Mouse (Mus musculus) macrophage (primary cell): ENCODE measurements at regions not wholly inside any gene's neighbourhood (a gene's known extent, or its start where the extent isn't known, plus 50 kb on each side); places are given as distances from the start of the nearest gene placed in this dataset.

ENCODE experiments used
- H3K27ac ChIP-seq: fragments of 350-480 bp; formaldehyde crosslinking; 2 replicates; pipeline ENCODE4 v1.9.0; 2021
- H3K36me3 ChIP-seq: fragments of 350-480 bp; formaldehyde crosslinking; 2 replicates; pipeline ENCODE4 v1.9.0; 2021; ENCODE audit errors: inconsistent target
- H3K4me3 ChIP-seq: fragments of 350-480 bp; formaldehyde crosslinking; 2 replicates; pipeline ENCODE4 v1.9.0; 2021; ENCODE audit errors: inconsistent target
- H3K79me2 ChIP-seq: fragments of 350-480 bp; formaldehyde crosslinking; 2 replicates; pipeline ENCODE4 v1.9.0; 2021; ENCODE audit errors: inconsistent target
- WGBS: methylation state at CpG from one replicate; pipeline ENCODE4 v1.1.7; 2026; ENCODE audit warnings: inconsistent platforms; ENCODE audit not compliant: missing documents; 5-methylcytosine and 5-hydroxymethylcytosine counted together

DNA sequence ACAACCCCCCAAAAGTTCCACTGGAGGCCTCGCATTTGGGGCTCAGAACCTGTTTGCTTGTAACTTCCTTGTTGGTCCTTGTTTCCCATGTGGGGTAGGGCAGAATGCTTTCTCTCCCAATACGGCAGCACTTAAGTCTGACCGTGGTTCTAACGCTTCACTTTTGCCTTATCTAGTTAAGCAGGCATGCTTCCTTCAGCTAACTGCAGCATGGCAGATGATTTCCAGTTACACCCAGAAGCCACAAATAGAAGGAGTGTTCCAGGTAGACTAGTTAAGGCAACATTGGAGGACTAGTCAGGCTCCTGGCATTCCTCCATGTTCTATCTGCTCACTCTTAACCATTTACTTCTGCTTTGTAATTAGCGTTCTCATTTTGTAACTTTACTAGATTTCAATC is 144.4 kb upstream of the Atp1b1 start:
- WGBS, result 93% methylated on average over 5 of the region's 5 CpGs
- Histone ChIP-seq H3K27ac (no peak overlapping the region), H3K4me3 (no peak overlapping the region), H3K79me2 (no peaks in the 10 kb centered on the region), H3K36me3 (no peaks in the 10 kb centered on the region)

DNA sequence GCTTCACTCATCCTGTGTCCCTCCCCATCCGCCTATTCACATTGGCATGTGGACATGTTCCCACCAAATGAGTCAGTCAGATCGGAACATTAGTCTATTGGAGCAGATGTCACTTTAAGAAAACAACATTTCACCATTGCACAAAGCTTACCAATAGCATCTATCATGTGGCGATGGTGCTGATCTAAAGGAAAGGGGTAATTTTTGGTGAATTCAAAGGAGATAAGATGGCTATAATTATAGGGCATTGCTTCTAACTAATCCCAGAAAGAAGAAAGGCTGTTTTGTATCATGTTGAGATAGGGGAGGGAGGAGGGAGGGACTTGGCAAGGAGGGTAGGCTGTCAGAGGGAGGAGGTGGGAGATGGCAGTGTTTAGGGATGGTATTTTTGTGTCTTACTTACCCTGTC is 132.1 kb upstream of the Atp1b1 start:
- no peak overlapping the region for H3K4me3 ChIP-seq
- no peak overlapping the region for H3K27ac ChIP-seq
- WGBS, result 94% methylated on average over 3 of the region's 3 CpGs
- no peaks in the 10 kb centered on the region for H3K79me2 ChIP-seq
- no peaks in the 10 kb centered on the region for H3K36me3 ChIP-seq

DNA sequence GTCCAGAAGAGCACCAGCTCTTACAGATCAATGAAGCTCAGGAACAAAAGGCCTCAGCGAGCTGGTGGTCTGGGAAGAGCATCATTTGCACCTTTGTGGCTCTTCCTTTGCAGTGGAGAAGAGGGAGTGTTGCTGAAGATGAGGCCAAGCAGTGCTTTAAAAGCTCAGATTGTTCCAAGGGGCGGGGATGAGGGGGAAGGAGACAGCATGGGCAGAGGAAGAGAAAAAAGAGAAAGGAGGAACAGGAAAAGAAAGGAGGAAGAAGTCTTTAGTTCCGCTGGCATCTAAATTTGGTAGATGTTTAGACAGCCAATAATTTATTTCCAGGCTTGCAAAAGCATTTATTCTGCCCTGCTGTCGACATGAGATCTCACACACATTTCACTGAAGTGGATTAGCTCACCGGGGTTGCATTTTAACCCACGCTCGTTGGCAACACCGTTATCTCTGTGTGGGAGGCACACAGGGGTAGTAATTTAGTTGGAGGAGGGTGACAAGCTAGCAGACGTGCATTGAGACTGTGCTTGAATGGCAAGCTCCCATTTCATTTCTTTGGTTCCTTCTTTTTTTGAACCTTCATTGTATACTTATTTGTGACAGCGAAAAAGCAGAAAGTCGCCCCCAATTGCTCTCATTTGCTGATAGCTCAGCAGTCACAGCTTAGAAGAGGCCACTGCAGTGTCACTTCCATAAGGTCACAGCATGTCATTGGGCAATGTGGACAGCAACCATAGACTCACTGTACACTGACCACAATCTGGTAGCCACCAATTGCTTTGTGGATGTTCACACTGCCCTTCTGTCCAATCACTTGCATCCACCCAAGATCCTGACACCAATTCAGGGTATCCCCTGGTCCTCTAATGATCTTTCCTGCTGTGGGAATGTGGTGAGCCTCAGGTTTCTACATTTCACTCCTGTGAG is 128.2 kb upstream of the Atp1b1 start:
- 16% methylated on average over 11 of the region's 11 CpGs for WGBS
- no peak overlapping the region for H3K4me3 ChIP-seq
- H3K36me3 ChIP-seq, result no peaks in the 10 kb centered on the region
- H3K27ac ChIP-seq, result 0 out of 2 replicates have a peak overlapping the region, but pooled peaks have one; percentile 17
- H3K79me2 ChIP-seq, result no peaks in the 10 kb centered on the region

DNA sequence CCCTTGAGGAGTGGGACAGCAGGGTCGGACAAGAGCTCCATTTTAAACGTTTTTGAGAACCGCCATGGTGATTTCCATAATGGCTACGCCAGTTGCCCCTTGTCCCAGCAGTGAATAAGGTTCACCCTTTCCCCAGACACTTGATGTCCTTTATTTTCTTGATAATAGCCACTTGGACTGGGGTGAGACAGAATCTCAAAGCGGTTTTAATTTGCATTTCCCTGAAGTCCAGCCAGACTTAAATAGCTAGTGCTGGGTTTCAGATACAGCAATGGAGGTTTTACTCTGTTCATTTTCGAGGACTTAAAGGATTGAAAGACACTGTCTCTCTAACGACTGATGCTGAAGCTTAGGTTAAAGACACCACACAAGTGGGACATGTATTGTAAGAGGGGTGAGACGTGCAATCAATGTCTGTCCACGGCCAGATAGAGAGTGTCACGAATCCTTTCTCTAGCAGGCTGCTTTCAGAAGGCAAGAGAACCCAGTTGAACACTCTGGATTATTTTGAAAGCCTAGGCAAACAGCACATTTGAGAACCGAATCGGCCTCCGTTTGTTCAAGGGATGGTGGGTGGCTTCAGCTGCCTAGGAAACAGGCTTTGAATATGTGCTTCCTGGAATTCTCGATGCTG is 118.8 kb upstream of the Atp1b1 start:
- Histone ChIP-seq H3K27ac (no peak overlapping the region), H3K36me3 (no peaks in the 10 kb centered on the region), H3K79me2 (no peaks in the 10 kb centered on the region), H3K4me3 (no peak overlapping the region)
- WGBS, result 91% methylated on average over 14 of the region's 14 CpGs

DNA sequence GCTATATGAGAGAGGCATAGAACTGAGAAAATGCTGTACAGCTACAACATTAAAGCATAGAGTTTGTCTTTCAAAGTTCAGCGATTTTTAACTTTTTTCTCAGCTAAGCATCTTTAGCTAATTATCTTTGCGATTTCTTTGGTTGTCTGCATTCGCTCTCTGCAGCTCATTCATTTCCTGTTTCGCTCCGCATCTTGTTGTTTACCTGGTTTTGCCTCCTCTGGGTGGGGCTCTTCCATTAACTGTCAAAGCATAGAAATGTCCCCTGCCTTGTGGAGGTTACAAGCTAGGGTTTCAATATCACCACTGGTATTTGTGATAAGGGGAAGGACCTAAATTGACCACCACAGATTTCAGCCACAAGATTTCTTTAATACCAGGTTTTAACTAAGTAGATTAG is 115.5 kb upstream of the Atp1b1 start:
- WGBS, result 82% methylated on average over 5 of the region's 5 CpGs

DNA sequence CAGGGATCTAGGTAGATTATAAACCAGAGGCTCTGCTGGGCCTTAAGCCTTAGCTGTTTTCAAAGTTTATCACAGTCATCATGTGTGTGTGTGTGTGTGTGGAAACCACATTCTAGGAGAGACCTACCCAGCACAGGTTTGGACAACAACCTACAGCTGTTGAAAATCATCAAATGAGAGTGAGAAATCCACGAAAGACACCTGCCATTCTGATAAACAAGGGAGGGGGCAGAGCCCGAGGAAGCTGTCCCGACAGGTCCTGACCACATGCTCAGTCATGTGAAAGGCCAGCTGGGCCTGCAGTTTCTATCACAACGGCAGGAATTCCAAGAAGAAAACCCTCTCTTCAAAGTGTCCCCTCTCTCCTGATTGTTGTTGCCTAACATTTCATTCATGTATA is 114.0 kb upstream of the Atp1b1 start:
- no peak overlapping the region for H3K27ac ChIP-seq
- no peak overlapping the region for H3K4me3 ChIP-seq
- no peaks in the 10 kb centered on the region for H3K79me2 ChIP-seq
- H3K36me3 ChIP-seq, result no peaks in the 10 kb centered on the region
- WGBS, result 61% methylated on average over 4 of the region's 4 CpGs

More for the DNA sequence above, 115.5 kb upstream of the Atp1b1 start:
- Histone ChIP-seq H3K4me3 (no peak overlapping the region), H3K27ac (no peak overlapping the region), H3K79me2 (no peaks in the 10 kb centered on the region), H3K36me3 (no peaks in the 10 kb centered on the region)

DNA sequence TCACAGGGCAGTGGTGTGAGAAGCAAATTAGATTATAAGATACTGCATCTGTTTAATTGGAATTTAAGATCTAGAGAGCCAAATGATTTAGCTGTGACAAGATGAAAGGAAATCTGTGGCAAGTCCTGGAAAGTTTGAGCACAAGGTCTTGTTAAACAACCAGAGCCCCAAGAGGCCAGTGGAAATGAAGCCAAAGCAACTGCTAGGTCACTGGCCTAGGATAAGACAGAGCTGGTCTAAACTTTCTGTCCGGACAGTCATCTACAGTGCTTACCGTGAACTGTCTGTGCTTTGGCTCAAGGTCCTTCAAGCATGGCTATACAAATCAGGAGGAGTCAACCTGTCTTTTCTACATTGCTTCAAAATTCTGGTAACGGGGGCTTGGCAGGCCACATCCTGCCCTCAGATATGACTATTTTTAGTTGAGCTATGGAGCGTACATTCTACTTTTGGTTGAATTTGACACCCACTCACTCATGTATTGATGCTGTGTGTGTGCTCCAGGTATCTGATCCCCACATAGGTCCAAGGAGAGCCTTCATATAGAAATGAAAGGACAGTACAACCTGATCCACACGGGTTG is 113.4 kb upstream of the Atp1b1 start:
- 64% methylated on average over 5 of the region's 5 CpGs for WGBS

DNA sequence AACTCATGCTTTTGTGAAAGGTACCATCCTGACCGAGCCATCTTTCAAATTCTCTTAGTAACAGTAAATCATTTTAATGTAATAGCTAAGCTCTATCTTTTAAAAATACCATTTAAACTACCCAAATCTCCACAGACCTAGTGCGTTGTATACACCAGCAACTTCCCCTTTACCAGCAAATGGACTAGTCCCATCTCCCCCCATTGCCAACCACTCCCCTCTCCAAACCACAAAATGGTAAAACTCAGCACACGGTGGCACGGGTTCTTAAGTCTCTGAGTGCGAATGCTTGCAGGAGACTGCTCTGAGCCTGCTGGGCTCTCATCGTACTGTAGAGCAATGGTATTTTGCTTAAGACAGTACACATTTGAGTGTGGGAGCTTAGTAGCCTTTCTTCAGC is 106.7 kb upstream of the Atp1b1 start:
- Histone ChIP-seq H3K27ac (no peak overlapping the region), H3K36me3 (no peaks in the 10 kb centered on the region), H3K79me2 (no peaks in the 10 kb centered on the region), H3K4me3 (no peak overlapping the region)
- 28% methylated on average over 6 of the region's 6 CpGs for WGBS

More for the DNA sequence above, 113.4 kb upstream of the Atp1b1 start:
- no peaks in the 10 kb centered on the region for H3K36me3 ChIP-seq
- H3K27ac ChIP-seq, result no peak overlapping the region
- no peaks in the 10 kb centered on the region for H3K79me2 ChIP-seq
- no peak overlapping the region for H3K4me3 ChIP-seq

DNA sequence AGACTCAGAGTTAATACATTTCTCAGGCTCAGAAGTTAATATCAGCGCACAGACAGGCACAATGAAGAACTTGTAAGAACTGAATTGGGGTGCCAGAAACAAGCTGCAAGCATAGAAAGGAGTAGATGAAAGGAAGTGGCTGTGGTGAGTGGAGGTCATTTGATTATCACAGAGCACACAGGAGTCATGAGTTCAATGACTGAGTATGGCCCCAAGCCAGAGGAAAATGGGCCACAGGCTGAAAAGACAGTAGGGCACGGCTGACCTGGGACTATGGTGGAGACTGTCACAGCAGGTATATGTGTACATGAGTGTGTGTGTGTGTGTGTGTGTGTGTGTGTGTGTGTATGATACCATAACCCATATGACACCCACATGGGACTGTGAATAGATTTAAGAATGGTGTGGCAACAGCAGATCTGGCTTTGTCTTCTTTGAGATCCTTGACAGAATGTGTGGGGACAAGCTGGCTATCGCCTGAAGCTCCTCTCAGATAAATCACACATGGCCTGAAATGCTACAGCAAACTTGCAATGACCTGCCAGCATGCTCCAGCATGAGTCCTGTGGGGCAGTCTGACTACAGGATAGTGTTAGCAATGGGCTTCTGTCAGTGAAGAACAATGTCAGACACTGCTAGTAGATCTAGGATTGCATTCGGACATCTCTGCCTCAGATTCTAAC is 101.5 kb upstream of the Atp1b1 start:
- Histone ChIP-seq H3K79me2 (no peaks in the 10 kb centered on the region), H3K4me3 (no peak overlapping the region), H3K27ac (no peak overlapping the region), H3K36me3 (no peaks in the 10 kb centered on the region)
- 94% methylated on average over 4 of the region's 4 CpGs for WGBS

DNA sequence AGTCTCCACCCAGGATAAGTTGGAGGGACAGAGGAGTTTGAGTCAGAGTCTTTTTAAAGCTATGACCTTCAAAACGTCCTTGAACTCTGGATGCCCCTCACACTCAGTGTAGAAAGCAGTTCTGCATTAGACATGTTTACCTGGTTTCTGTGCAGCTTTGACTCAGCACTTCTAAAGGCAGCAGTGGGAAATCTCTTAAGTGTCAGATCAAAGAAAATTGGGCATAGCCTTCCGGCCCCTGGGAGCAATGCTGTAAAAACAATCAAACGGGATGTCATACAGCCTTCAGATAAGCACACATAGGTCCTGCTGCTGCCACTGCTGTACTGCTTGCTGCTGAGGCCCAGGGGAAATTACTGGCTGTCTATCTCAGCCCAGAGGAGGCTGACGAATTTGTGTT is 94.5 kb upstream of the Atp1b1 start:
- Histone ChIP-seq H3K27ac (no peak overlapping the region), H3K4me3 (no peak overlapping the region), H3K36me3 (no peaks in the 10 kb centered on the region), H3K79me2 (no peaks in the 10 kb centered on the region)
- 66% methylated on average over 4 of the region's 4 CpGs for WGBS

DNA sequence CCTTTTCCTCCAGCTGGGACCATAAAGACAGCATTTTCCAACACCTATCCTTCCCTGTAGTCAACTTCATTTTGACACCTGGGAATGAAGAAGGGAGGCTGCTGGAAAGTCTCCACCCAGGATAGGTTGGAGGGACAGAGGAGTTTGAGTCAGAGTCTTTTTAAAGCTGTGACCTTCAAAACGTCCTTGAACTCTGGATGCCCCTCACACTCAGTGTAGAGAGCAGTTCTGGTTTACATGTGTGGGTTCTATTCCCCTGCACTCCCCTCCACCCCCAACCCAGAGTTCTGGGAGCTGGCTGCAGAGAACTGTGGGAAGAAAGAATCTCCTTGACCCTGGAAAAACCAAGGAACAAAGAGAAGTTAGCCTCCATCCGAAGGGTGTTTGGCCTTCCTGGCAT is 92.9 kb upstream of the Atp1b1 start:
- Histone ChIP-seq H3K4me3 (no peak overlapping the region), H3K79me2 (no peaks in the 10 kb centered on the region), H3K36me3 (no peaks in the 10 kb centered on the region), H3K27ac (no peak overlapping the region)
- WGBS, result 94% methylated on average over 2 of the region's 2 CpGs

DNA sequence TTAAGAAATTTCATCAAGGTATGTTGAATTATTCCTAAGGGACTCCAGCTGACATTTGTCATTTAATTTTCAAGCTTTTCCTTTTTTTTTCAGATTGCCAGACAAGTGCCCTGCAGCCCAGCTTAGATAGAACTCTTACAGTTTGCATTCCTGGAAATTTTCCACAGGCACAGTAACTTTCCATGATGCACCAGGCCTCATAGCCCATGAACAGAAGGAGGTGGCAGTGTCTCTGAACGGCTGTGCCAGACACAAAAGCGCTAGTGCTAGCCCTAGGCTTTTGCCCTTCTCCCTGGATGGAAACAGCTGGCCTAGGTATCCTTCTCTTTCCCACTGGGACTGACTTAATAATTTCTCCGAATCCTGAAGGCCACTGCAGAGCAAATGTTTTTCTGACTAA is 92.4 kb upstream of the Atp1b1 start:
- no peak overlapping the region for H3K4me3 ChIP-seq
- H3K27ac ChIP-seq, result no peak overlapping the region
- H3K79me2 ChIP-seq, result no peaks in the 10 kb centered on the region
- 91% methylated on average over 3 of the region's 3 CpGs for WGBS
- no peaks in the 10 kb centered on the region for H3K36me3 ChIP-seq

DNA sequence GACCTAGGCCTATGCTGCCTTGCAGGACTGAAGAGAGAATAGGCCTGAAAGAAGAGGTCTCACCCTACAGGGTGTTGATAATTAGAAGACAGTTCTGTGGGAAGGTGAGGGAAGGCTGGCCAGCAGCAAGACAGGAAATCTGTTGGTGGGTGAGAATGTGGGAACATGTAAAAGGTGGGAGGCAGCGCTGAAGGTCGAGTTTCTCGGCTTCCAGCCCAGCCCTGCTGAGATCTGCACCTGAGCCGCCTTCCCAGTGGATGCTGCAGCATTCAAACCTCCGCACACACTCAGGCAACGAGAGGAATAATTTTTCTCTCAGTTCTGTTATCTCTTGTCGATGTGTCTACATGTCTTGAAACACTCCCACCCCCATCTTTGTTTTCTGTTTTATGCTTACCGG is 89.9 kb upstream of the Atp1b1 start:
- no peaks in the 10 kb centered on the region for H3K79me2 ChIP-seq
- 95% methylated on average over 8 of the region's 8 CpGs for WGBS
- H3K4me3 ChIP-seq, result no peak overlapping the region
- no peaks in the 10 kb centered on the region for H3K36me3 ChIP-seq
- no peak overlapping the region for H3K27ac ChIP-seq

DNA sequence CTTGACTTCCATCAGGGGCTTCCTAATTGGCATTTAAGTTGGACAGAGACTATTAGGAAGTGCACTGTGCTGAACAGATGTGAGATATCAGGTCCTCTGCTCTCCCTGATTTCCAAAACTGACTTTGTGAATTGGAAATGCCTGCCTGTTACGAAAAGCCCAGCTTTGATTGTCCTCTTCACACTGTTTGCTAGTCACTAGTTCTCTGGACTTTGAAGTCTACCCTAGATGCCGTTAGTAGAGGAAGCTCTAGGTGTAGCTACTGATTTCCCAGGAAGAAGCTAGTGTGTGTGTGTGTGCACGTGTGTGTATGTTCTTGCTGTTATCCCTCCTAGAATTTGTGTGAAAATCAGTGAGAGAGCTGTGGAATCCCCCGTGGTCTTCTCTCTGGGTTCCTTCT is 87.7 kb upstream of the Atp1b1 start:
- WGBS, result 79% methylated on average over 4 of the region's 4 CpGs
- Histone ChIP-seq H3K79me2 (no peaks in the 10 kb centered on the region), H3K27ac (no peak overlapping the region), H3K4me3 (no peak overlapping the region), H3K36me3 (no peaks in the 10 kb centered on the region)
